Mouse (Mus musculus) MEL (cell line): ENCODE measurements around the gene Rxra. TPM values are rescaled to one million over a fixed set of nuclear protein-coding genes. Genes with fewer than 3 reads are reported as not detected.

Source experiments
- DNase-seq: peaks from one replicate; pipeline ENCODE4 v3.0.0; 2011; ENCODE audit warnings: low read depth, low spot score
- H3K27ac ChIP-seq: 2 replicates; pipeline ENCODE4 v1.5.1; 2012; ENCODE audit warnings: low read depth, mild to moderate bottlenecking, control low read depth, low read length, moderate library complexity; ENCODE audit not compliant: control insufficient read depth
- H3K27me3 ChIP-seq, 2 experiments: fragments of 150-350 bp in 1 of 2; sonication (generic) in 1 of 2; 2 replicates each; pipeline ENCODE4 v1.6.1; 2012; ENCODE audit warnings: low read length in 2 of 2, mild to moderate bottlenecking in 2 of 2, improper control_type of control experiment in 1 of 2, moderate library complexity in 1 of 2; ENCODE audit not compliant: insufficient read depth in 2 of 2, control insufficient read depth in 1 of 2
- H3K36me3 ChIP-seq, 2 experiments: 2 replicates each; pipeline ENCODE4 v1.6.1; 2012 to 2014; ENCODE audit warnings: low read length in 2 of 2, improper control_type of control experiment in 1 of 2, inconsistent platforms in 1 of 2, mild to moderate bottlenecking in 1 of 2; ENCODE audit not compliant: insufficient read depth in 2 of 2, control insufficient read depth in 1 of 2
- H3K4me1 ChIP-seq, 2 experiments: fragments of 150-350 bp in 1 of 2; sonication (generic) in 1 of 2; 2 replicates each; pipeline ENCODE4 v1.6.1; 2012; ENCODE audit warnings: low read length in 2 of 2, improper control_type of control experiment in 1 of 2, mild to moderate bottlenecking in 1 of 2; ENCODE audit not compliant: insufficient read depth in 2 of 2, control insufficient read depth in 1 of 2
- H3K4me3 ChIP-seq, 2 experiments: fragments of 150-350 bp in 1 of 2; sonication (generic) in 1 of 2; 2 replicates each; pipeline ENCODE4 v1.5.1; 2012; ENCODE audit warnings: low read depth in 2 of 2, low read length in 2 of 2, mild to moderate bottlenecking in 2 of 2, moderate library complexity in 2 of 2, control low read depth in 1 of 2, improper control_type of control experiment in 1 of 2; ENCODE audit not compliant: control insufficient read depth in 1 of 2, insufficient read depth in 1 of 2
- H3K79me2 ChIP-seq: 2 replicates; pipeline ENCODE4 v1.6.1; 2012; ENCODE audit warnings: mild to moderate bottlenecking, low read length, moderate library complexity; ENCODE audit not compliant: control insufficient read depth, poor library complexity, insufficient read depth
- H3K9ac ChIP-seq: 2 replicates; pipeline ENCODE4 v1.6.1; 2012; ENCODE audit warnings: low read depth, mild to moderate bottlenecking, control low read depth, low read length, moderate library complexity; ENCODE audit not compliant: control insufficient read depth, poor library complexity, severe bottlenecking
- H3K9me3 ChIP-seq: fragments of 150-350 bp; sonication (generic); replicated peaks from 2 replicates; pipeline ENCODE4 v1.6.1; 2012; ENCODE audit warnings: mild to moderate bottlenecking, low read length, improper control_type of control experiment, moderate library complexity; ENCODE audit not compliant: insufficient read depth
- BHLHE40 ChIP-seq: IDR thresholded peaks from 2 replicates; pipeline ENCODE4 v1.6.1; 2012; ENCODE audit warnings: low read depth, mild to moderate bottlenecking, inconsistent platforms, low read length, improper control_type of control experiment, borderline replicate concordance
- CTCF ChIP-seq, 3 experiments: IDR thresholded peaks in 2 of 3; conservative IDR thresholded peaks in 1 of 3; 2 replicates each; pipeline ENCODE4 v1.5.1; 2011 to 2012; ENCODE audit warnings: low read length in 3 of 3, low read depth in 2 of 3, mild to moderate bottlenecking in 2 of 3, improper control_type of control experiment in 1 of 3, inconsistent platforms in 1 of 3, mixed read lengths in 1 of 3, moderate library complexity in 1 of 3; ENCODE audit not compliant: control insufficient read depth in 1 of 3, insufficient read depth in 1 of 3, poor library complexity in 1 of 3, severe bottlenecking in 1 of 3
- E2F4 ChIP-seq: IDR thresholded peaks from 2 replicates; pipeline ENCODE4 v1.6.1; 2011; ENCODE audit warnings: low read depth, low read length, improper control_type of control experiment, borderline replicate concordance
- ELF1 ChIP-seq: IDR thresholded peaks from 2 replicates; pipeline ENCODE4 v1.6.1; 2014; ENCODE audit warnings: low read depth, mild to moderate bottlenecking, inconsistent platforms, low read length, improper control_type of control experiment, moderate library complexity
- EP300 ChIP-seq, 2 experiments: IDR thresholded peaks; 2 replicates each; pipeline ENCODE4 v1.6.1; 2011; ENCODE audit warnings: improper control_type of control experiment in 2 of 2, low read length in 2 of 2, low read depth in 1 of 2, mild to moderate bottlenecking in 1 of 2
- ETS1 ChIP-seq: IDR thresholded peaks from 2 replicates; pipeline ENCODE4 v1.6.1; 2012; ENCODE audit warnings: low read depth, mild to moderate bottlenecking, inconsistent platforms, low read length, improper control_type of control experiment, moderate library complexity
- GATA1 ChIP-seq: IDR thresholded peaks from 2 replicates; pipeline ENCODE4 v1.6.1; 2011; ENCODE audit warnings: low read depth, low read length, improper control_type of control experiment
- JUND ChIP-seq: IDR thresholded peaks from 2 replicates; pipeline ENCODE4 v1.6.1; 2011; ENCODE audit warnings: low read depth, mild to moderate bottlenecking, improper control_type of control experiment, low read length
- KAT2A ChIP-seq: conservative IDR thresholded peaks from 2 replicates; pipeline ENCODE4 v1.6.1; 2012; ENCODE audit warnings: low read depth, low read length, improper control_type of control experiment, inconsistent platforms
- MAFK ChIP-seq: IDR thresholded peaks from 2 replicates; pipeline ENCODE4 v1.6.1; 2011; ENCODE audit warnings: low read depth, mild to moderate bottlenecking, low read length, improper control_type of control experiment, borderline replicate concordance
- MEF2A ChIP-seq: IDR thresholded peaks from 2 replicates; pipeline ENCODE4 v1.6.1; 2014; ENCODE audit warnings: low read depth, mild to moderate bottlenecking, inconsistent platforms, low read length, improper control_type of control experiment; ENCODE audit not compliant: poor library complexity, insufficient replicate concordance, severe bottlenecking; ENCODE audit errors: extremely low read depth
- MXI1 ChIP-seq: IDR thresholded peaks from 2 replicates; pipeline ENCODE4 v1.6.1; 2011; ENCODE audit warnings: mild to moderate bottlenecking, low read depth, low read length, improper control_type of control experiment
- MYC ChIP-seq: IDR thresholded peaks from 2 replicates; pipeline ENCODE4 v1.6.1; 2011; ENCODE audit warnings: low read depth, mild to moderate bottlenecking, low read length, improper control_type of control experiment, moderate library complexity
- NRF1 ChIP-seq: IDR thresholded peaks from 2 replicates; pipeline ENCODE4 v1.6.1; 2014; ENCODE audit warnings: low read depth, mild to moderate bottlenecking, inconsistent platforms, low read length, improper control_type of control experiment, moderate library complexity; ENCODE audit not compliant: poor library complexity, insufficient read depth, severe bottlenecking
- POLR2A ChIP-seq, 2 experiments: IDR thresholded peaks; 2 replicates each; pipeline ENCODE4 v1.6.1; 2011 to 2012; ENCODE audit warnings: low read length in 2 of 2, mild to moderate bottlenecking in 2 of 2, control low read depth in 1 of 2, improper control_type of control experiment in 1 of 2, low read depth in 1 of 2, moderate library complexity in 1 of 2; ENCODE audit not compliant: control insufficient read depth in 1 of 2, insufficient read depth in 1 of 2, poor library complexity in 1 of 2
- POLR2AphosphoS2 ChIP-seq: IDR thresholded peaks from 2 replicates; pipeline ENCODE4 v1.6.1; 2011; ENCODE audit warnings: low read length, improper control_type of control experiment
- POLR2AphosphoS5 ChIP-seq: IDR thresholded peaks from 2 replicates; pipeline ENCODE4 v1.6.1; 2012; ENCODE audit warnings: low read depth, borderline replicate concordance, mild to moderate bottlenecking, inconsistent platforms, low read length, moderate library complexity, mixed read lengths
- RAD21 ChIP-seq: IDR thresholded peaks from 2 replicates; pipeline ENCODE4 v1.6.1; 2011; ENCODE audit warnings: mild to moderate bottlenecking, low read depth, low read length, improper control_type of control experiment
- RCOR1 ChIP-seq: IDR thresholded peaks from 2 replicates; pipeline ENCODE4 v1.6.1; 2012; ENCODE audit warnings: low read depth, mild to moderate bottlenecking, inconsistent platforms, low read length, improper control_type of control experiment
- SMC3 ChIP-seq: IDR thresholded peaks from 2 replicates; pipeline ENCODE4 v1.6.1; 2011; ENCODE audit warnings: low read depth, low read length, improper control_type of control experiment
- TAL1 ChIP-seq: IDR thresholded peaks from 2 replicates; pipeline ENCODE4 v1.6.1; 2012; ENCODE audit warnings: mild to moderate bottlenecking, inconsistent platforms, low read length, moderate library complexity, mixed read lengths
- TBP ChIP-seq: IDR thresholded peaks from 2 replicates; pipeline ENCODE4 v1.8.0; 2011; ENCODE audit warnings: low read depth, low read length, improper control_type of control experiment
- TCF12 ChIP-seq: IDR thresholded peaks from 2 replicates; pipeline ENCODE4 v1.6.1; 2014; ENCODE audit warnings: low read depth, mild to moderate bottlenecking, inconsistent platforms, low read length, improper control_type of control experiment, moderate library complexity
- UBTF ChIP-seq: IDR thresholded peaks from 2 replicates; pipeline ENCODE4 v1.6.1; 2012; ENCODE audit warnings: low read depth, mild to moderate bottlenecking, inconsistent platforms, low read length, improper control_type of control experiment, moderate library complexity, borderline replicate concordance; ENCODE audit not compliant: insufficient read depth
- ZC3H11A ChIP-seq: IDR thresholded peaks from 2 replicates; pipeline ENCODE4 v1.6.1; 2012; ENCODE audit warnings: low read depth, mild to moderate bottlenecking, inconsistent platforms, low read length, improper control_type of control experiment
- ZKSCAN1 ChIP-seq: IDR thresholded peaks from 2 replicates; pipeline ENCODE4 v1.6.1; 2012; ENCODE audit warnings: low read depth, mild to moderate bottlenecking, inconsistent platforms, low read length, improper control_type of control experiment, moderate library complexity
- ZNF384 ChIP-seq: IDR thresholded peaks from 2 replicates; pipeline ENCODE4 v1.6.1; 2012; ENCODE audit warnings: low read depth, mild to moderate bottlenecking, inconsistent platforms, low read length, improper control_type of control experiment
- polyA plus RNA-seq, 2 experiments: library from polyadenylated mRNA; stranded (reverse) in 1 of 2; unstranded in 1 of 2; fragments of >175 nt in 1 of 2; fragments of >200 nt in 1 of 2; gene quantifications; 2 replicates each; pipeline versions ENCODE4 v1.2.1 to v1.2.4; 2012; ENCODE audit warnings: low replicate concordance in 2 of 2, low read depth in 1 of 2; ENCODE audit not compliant: insufficient read length in 2 of 2, insufficient read depth in 1 of 2, missing spikeins in 1 of 2
- total RNA-seq: library from RNA; depleted of rRNA; stranded (reverse); fragments of 300-350 nt; gene quantifications from 2 replicates; pipeline ENCODE4 v1.2.3, GENCODE M21; 2012

Gene Rxra
- total and polyA plus RNA-seq, 3 experiments: 11.7 to 19.6 TPM; not detected in 1

- Histone ChIP-seq H3K9ac (no peak overlapping the region), H3K36me3 (no peaks in the 10 kb centered on the region), H3K27me3 (no peaks in the 10 kb centered on the region), H3K27ac (no peak overlapping the region), H3K4me1 (0 out of 4 replicates have a peak, but pooled peaks cover 0 to 2% of the 10 kb centered on the region in 2 experiments), H3K9me3 (no peaks in the 10 kb centered on the region), H3K4me3 (no peak overlapping the region), H3K79me2 (no peaks in the 10 kb centered on the region)
- TF ChIP-seq RAD21: no peak
- no peak for TF ChIP-seq MYC
- TF ChIP-seq BHLHE40: no peak
- TF ChIP-seq ETS1: no peak
- TF ChIP-seq MEF2A: no peak
- TF ChIP-seq RCOR1: no peak
- no peak for TF ChIP-seq NRF1
- TF ChIP-seq KAT2A: no peak
- TF ChIP-seq TBP: no peak
- TF ChIP-seq ZC3H11A: no peak
- no peak for TF ChIP-seq ELF1
- TF ChIP-seq UBTF: no peak
- no peak for DNase-seq
These were observed 52.8 kb downstream of the Rxra start for GRCm38 (mm10) chr2:27729009-27729408.

GRCm38 (mm10) chr2:27730002-27730905 lies 54.0 kb downstream of the Rxra start:
- Histone ChIP-seq H3K4me1 (0 out of 4 replicates have a peak, but pooled peaks cover 0 to 2% of the 10 kb centered on the region in 2 experiments), H3K27me3 (no peaks in the 10 kb centered on the region), H3K4me3 (no peak overlapping the region), H3K9me3 (no peaks in the 10 kb centered on the region), H3K36me3 (no peaks in the 10 kb centered on the region), H3K9ac (no peak overlapping the region), H3K79me2 (no peaks in the 10 kb centered on the region), H3K27ac (no peak overlapping the region)
- DNase-seq: peak; percentile 67
- peak; percentile 80 for TF ChIP-seq ZC3H11A
- peak; percentile 80 for TF ChIP-seq SMC3
- TF ChIP-seq MXI1: peak; percentile 21; the same call in 1 of the 2 replicates
- no peak for TF ChIP-seq E2F4
- TF ChIP-seq JUND: no peak
- TF ChIP-seq RAD21: peak; percentile 67
- TF ChIP-seq MYC: no peak
- TF ChIP-seq UBTF: no peak
- TF ChIP-seq TBP: no peak
- TF ChIP-seq POLR2AphosphoS5: no peak
- TF ChIP-seq MEF2A: no peak
- TF ChIP-seq ELF1: no peak
- TF ChIP-seq POLR2AphosphoS2: no peak
- no peak for TF ChIP-seq POLR2A (IDR thresholded peaks at IDR 0.05; ENCODE audit: control insufficient read depth in 1 of 2, insufficient read depth in 1 of 2, low read depth in 1 of 2, low read length in 2 of 2, poor library complexity in 1 of 2)
- TF ChIP-seq GATA1: peak; percentile 12; the same call in 1 of the 2 replicates
- TF ChIP-seq TCF12: 0 out of 2 replicates have a peak, but pooled peaks have one; percentile 28
- TF ChIP-seq RCOR1: no peak
- no peak for TF ChIP-seq ZNF384
- TF ChIP-seq BHLHE40: no peak
- no peak for TF ChIP-seq MAFK
- TF ChIP-seq ZKSCAN1: no peak
- TF ChIP-seq EP300 (IDR thresholded peaks at IDR 0.05; ENCODE audit: low read depth in 1 of 2, low read length in 2 of 2): peak; percentile 16 to 47; a peak in 2 of 4 replicates
- TF ChIP-seq KAT2A: no peak
- TF ChIP-seq TAL1: peak; percentile 23; the same call in 1 of the 2 replicates
- TF ChIP-seq CTCF (IDR thresholded peaks at IDR 0.05 in 2 of 3, conservative IDR thresholded peaks at IDR 0.05 in 1 of 3; ENCODE audit: control insufficient read depth in 1 of 3, insufficient read depth in 1 of 3, low read depth in 2 of 3, low read length in 3 of 3, poor library complexity in 1 of 3, severe bottlenecking in 1 of 3): peak; percentile 32 to 75 (median 66); a peak in 5 of 6 replicates
